Mouse (Mus musculus): ENCODE results near the gene Chrng. TPM values are rescaled to one million over a fixed set of nuclear protein-coding genes. Genes with fewer than 3 reads are reported as not detected.

Chrng gene
- polyA plus RNA-seq, 1 experiment = not detected

- Histone ChIP-seq H3K9me3 (no peaks in the 10 kb centered on the region), H3K36me3 (replicated peaks; ENCODE audit: low read length) (peaks cover 29% of the 10 kb centered on the region), H3K4me1 (peaks cover 13% of the 10 kb centered on the region), H3K4me3 (replicated peaks) (no peak overlapping the region), H3K27me3 (replicated peaks) (peaks cover 4% of the 10 kb centered on the region)
- TF ChIP-seq FLI1 (IDR thresholded peaks at IDR 0.05; ENCODE audit: low read length) (no peak), GATA1 (IDR thresholded peaks at IDR 0.05; ENCODE audit: borderline replicate concordance, low read length) (no peak)
Observed at GRCm38 (mm10) chr1:87243021-87243420, 38.6 kb downstream of the Chrng start.

DNA sequence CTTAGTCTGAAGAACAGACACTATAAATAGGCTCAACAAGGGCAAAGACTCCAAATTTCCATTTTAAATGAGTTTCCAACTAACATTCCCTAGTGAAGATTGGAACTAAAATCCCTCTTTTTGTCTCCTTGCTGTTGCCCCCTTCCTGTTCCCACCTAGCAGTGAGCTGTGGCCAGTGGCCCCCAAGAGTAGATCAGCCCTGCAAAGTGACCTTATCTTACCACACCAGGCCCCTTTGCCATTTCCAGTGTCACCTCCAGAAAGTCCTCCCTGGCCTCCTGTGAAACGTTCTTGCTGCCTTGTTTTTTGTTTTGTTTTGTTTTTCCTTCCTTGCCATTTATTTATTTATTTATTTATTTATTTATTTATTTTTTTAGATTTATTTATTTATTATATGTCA, 41.0 kb downstream of the Chrng start:
- Histone ChIP-seq H3K36me3 (replicated peaks; ENCODE audit: low read length) (peaks cover 6% of the 10 kb centered on the region), H3K9me3 (no peaks in the 10 kb centered on the region), H3K27me3 (replicated peaks) (peaks cover 21% of the 10 kb centered on the region), H3K4me1 (peaks cover 13% of the 10 kb centered on the region), H3K4me3 (replicated peaks) (no peak overlapping the region)
- TF ChIP-seq GATA1 (IDR thresholded peaks at IDR 0.05; ENCODE audit: borderline replicate concordance, low read length) = no peak

GRCm38 (mm10) chr1:87245929-87246815, 41.7 kb downstream of the Chrng start:
- H3K27me3 ChIP-seq (replicated peaks) = peaks cover 21% of the 10 kb centered on the region
- no peaks in the 10 kb centered on the region for H3K9me3 ChIP-seq
- peak overlapping the region; percentile 56 for H3K4me3 ChIP-seq (replicated peaks)
- peaks cover 13% of the 10 kb centered on the region for H3K4me1 ChIP-seq
- peaks cover 4% of the 10 kb centered on the region for H3K36me3 ChIP-seq (replicated peaks; ENCODE audit: low read length)
- TF ChIP-seq FLI1 (IDR thresholded peaks at IDR 0.05; ENCODE audit: low read length) (no peak), GATA1 (IDR thresholded peaks at IDR 0.05; ENCODE audit: borderline replicate concordance, low read length) (no peak)

- H3K4me1 ChIP-seq = peaks cover 15% of the 10 kb centered on the region
- peaks cover 55% of the 10 kb centered on the region for H3K27me3 ChIP-seq (replicated peaks)
- H3K4me3 ChIP-seq (replicated peaks) = peak overlapping the region; percentile 46
- H3K36me3 ChIP-seq (replicated peaks; ENCODE audit: low read length) = no peaks in the 10 kb centered on the region
- no peak for TF ChIP-seq GATA1 (IDR thresholded peaks at IDR 0.05; ENCODE audit: borderline replicate concordance, low read length)
- TF ChIP-seq FLI1 (IDR thresholded peaks at IDR 0.05; ENCODE audit: low read length) = no peak
- no peaks in the 10 kb centered on the region for H3K9me3 ChIP-seq
Observed at GRCm38 (mm10) chr1:87252040-87252609, 47.7 kb downstream of the Chrng start.

GRCm38 (mm10) chr1:87255173-87255572, 50.7 kb downstream of the Chrng start:
- Histone ChIP-seq H3K9me3 (peaks cover 7% of the 10 kb centered on the region), H3K36me3 (replicated peaks; ENCODE audit: low read length) (no peaks in the 10 kb centered on the region), H3K27me3 (replicated peaks) (peaks cover 60% of the 10 kb centered on the region), H3K4me1 (peaks cover 18% of the 10 kb centered on the region), H3K4me3 (replicated peaks) (no peak overlapping the region)
- TF ChIP-seq FLI1 (IDR thresholded peaks at IDR 0.05; ENCODE audit: low read length) (no peak), GATA1 (IDR thresholded peaks at IDR 0.05; ENCODE audit: borderline replicate concordance, low read length) (no peak)

DNA sequence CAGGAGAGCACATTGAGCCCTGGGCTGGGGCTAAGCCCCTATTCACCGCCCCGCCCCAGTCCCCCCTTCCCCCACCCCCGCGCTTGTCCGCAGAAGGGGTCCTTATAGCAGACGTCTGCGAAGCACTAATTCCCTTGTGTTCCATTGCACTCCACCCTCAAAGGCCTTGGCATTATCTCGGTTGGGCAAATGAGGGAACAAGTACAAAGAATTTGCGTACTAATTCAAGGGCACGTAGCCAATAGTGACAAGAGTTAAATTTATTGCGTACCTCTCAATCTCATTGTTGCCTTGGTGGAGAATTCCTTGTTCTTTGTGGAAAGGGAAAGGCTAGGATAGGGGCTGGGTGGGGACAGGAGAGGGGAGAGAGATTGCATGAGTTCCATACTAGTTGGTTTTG, 53.2 kb downstream of the Chrng start:
- TF ChIP-seq GATA1 (IDR thresholded peaks at IDR 0.05; ENCODE audit: borderline replicate concordance, low read length) = no peak
- no peak for TF ChIP-seq FLI1 (IDR thresholded peaks at IDR 0.05; ENCODE audit: low read length)
- Histone ChIP-seq H3K36me3 (replicated peaks; ENCODE audit: low read length) (no peaks in the 10 kb centered on the region), H3K27me3 (replicated peaks) (peaks cover 71% of the 10 kb centered on the region), H3K4me1 (peaks cover 10% of the 10 kb centered on the region; the same call in 1 of the 2 replicates), H3K9me3 (peaks cover 18% of the 10 kb centered on the region), H3K4me3 (replicated peaks) (no peak overlapping the region)

GRCm38 (mm10) chr1:87258484-87258883, 54.0 kb downstream of the Chrng start:
- H3K36me3 ChIP-seq (replicated peaks; ENCODE audit: low read length) = no peaks in the 10 kb centered on the region
- no peak overlapping the region for H3K4me3 ChIP-seq (replicated peaks)
- H3K9me3 ChIP-seq = peaks cover 18% of the 10 kb centered on the region
- H3K27me3 ChIP-seq (replicated peaks) = peaks cover 73% of the 10 kb centered on the region
- peaks cover 14% of the 10 kb centered on the region for H3K4me1 ChIP-seq
- TF ChIP-seq FLI1 (IDR thresholded peaks at IDR 0.05; ENCODE audit: low read length) (no peak), GATA1 (IDR thresholded peaks at IDR 0.05; ENCODE audit: borderline replicate concordance, low read length) (no peak)

DNA sequence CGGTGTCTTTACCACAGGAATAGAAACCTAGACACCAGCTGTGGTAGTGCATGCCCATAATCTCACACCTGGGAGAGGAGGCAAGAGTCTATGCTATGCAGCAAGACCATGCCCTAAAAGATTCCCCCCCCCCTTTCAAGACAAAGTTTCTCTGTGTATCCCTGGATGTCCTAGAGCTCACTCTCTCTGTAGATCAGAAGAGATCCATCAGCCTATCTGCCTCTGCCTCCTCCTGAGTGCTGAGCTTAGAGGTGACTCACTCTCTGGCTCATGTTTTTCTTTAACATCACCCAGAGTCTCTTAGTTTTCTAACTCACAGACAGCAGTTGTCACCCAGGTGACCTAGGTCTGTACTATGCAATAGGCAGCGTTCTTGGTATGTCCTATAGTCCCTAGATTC, 54.9 kb downstream of the Chrng start:
- TF ChIP-seq GATA1 (IDR thresholded peaks at IDR 0.05; ENCODE audit: borderline replicate concordance, low read length) = no peak
- no peak for TF ChIP-seq FLI1 (IDR thresholded peaks at IDR 0.05; ENCODE audit: low read length)
- Histone ChIP-seq H3K27me3 (replicated peaks) (peaks cover 73% of the 10 kb centered on the region), H3K4me3 (replicated peaks) (no peak overlapping the region), H3K9me3 (peaks cover 18% of the 10 kb centered on the region), H3K4me1 (peaks cover 22% of the 10 kb centered on the region), H3K36me3 (replicated peaks; ENCODE audit: low read length) (no peaks in the 10 kb centered on the region)

Other genes with a start within 250 kb of the Chrng start
- not detected in 2 replicates for gene Alppl2, start 114.7 kb upstream of the Chrng start, polyA plus RNA-seq (2012; ENCODE audit: insufficient read depth, low replicate concordance)
- gene Alpi, start 103.1 kb upstream of the Chrng start, polyA plus RNA-seq (2012; ENCODE audit: insufficient read depth, low replicate concordance) = not detected in 2 replicates
- not detected in 2 replicates for gene Akp3, start 79.7 kb upstream of the Chrng start, polyA plus RNA-seq (2012; ENCODE audit: insufficient read depth, low replicate concordance)
- gene Ecel1, start 48.1 kb upstream of the Chrng start, polyA plus RNA-seq (2012; ENCODE audit: insufficient read depth, low replicate concordance) = not detected in 2 replicates
- gene Prss56, start 21.3 kb upstream of the Chrng start, polyA plus RNA-seq (2012; ENCODE audit: insufficient read depth, low replicate concordance) = not detected in 2 replicates
- gene Chrnd, start 14.1 kb upstream of the Chrng start, polyA plus RNA-seq (2012; ENCODE audit: insufficient read depth, low replicate concordance) = not detected in 2 replicates
- gene Eif4e2, start 9.3 kb downstream of the Chrng start, polyA plus RNA-seq (2012; ENCODE audit: insufficient read depth, low replicate concordance) = 21.2 and 24.1 TPM in 2 replicates
- 0.10 TPM in 1 of 2 replicates, not detected in the other for gene Efhd1, start 59.7 kb downstream of the Chrng start, polyA plus RNA-seq (2012; ENCODE audit: insufficient read depth, low replicate concordance)
- 4.7 and 10.4 TPM in 2 replicates for gene Gigyf2, start 122.3 kb downstream of the Chrng start, polyA plus RNA-seq (2012; ENCODE audit: insufficient read depth, low replicate concordance)
- not detected in 2 replicates for gene Kcnj13, start 190.1 kb downstream of the Chrng start, polyA plus RNA-seq (2012; ENCODE audit: insufficient read depth, low replicate concordance)

Data from megakaryocyte, embryonic 14.5 days (primary cell).